Mouse (Mus musculus) colon, adult 2 months (tissue): ENCODE data around the gene Fuk. TPM values are rescaled to one million over a fixed set of nuclear protein-coding genes. Genes with fewer than 3 reads are reported as not detected.

Experiments used
- polyA plus RNA-seq: library from polyadenylated mRNA; depleted of rRNA; stranded (reverse); fragments of >200 nt; gene quantifications from 2 replicates; pipeline ENCODE4 v1.2.3, GENCODE M21; 2012; rRNA removed

Gene Fuk
- polyA plus RNA-seq, result 54.5 and 54.9 TPM in 2 replicates

GRCm38 (mm10) chr8:110901839-110902578 is at the start of gene Fuk:
TSS of gene Fuk (minus strand) at chr8:110902488.

GRCm38 (mm10) chr8:110919341-110920031 is 17.2 kb upstream of the Fuk start, which contains the start of gene St3gal2:
TSS of gene St3gal2 (plus strand) at chr8:110919922.

GRCm38 (mm10) chr8:110846405-110847170 is 55.7 kb downstream of the Fuk start, which contains the start of the genes Cog4 and Sf3b3:
TSS of gene Cog4 (plus strand) at chr8:110846600.
TSS of gene Sf3b3 (minus strand) at chr8:110846787.

Other genes with a start within 250 kb of the Fuk start
- 57.3 and 58.0 TPM in 2 replicates for gene Mtss1l, start 181.0 kb downstream of the Fuk start, polyA plus RNA-seq
- 24.9 and 32.0 TPM in 2 replicates for gene Il34, start 96.6 kb downstream of the Fuk start, polyA plus RNA-seq
- 23.2 and 23.5 TPM in 2 replicates for gene Cog4, start 55.9 kb downstream of the Fuk start, polyA plus RNA-seq
- gene Sf3b3, start 55.7 kb downstream of the Fuk start, polyA plus RNA-seq, result 19.6 and 21.8 TPM in 2 replicates
- 15.0 and 16.4 TPM in 2 replicates for gene St3gal2, start 17.4 kb upstream of the Fuk start, polyA plus RNA-seq
- gene Ddx19a, start 95.3 kb upstream of the Fuk start, polyA plus RNA-seq, result 11.0 and 15.1 TPM in 2 replicates
- gene Ddx19b, start 129.3 kb upstream of the Fuk start, polyA plus RNA-seq, result 2.3 and 2.8 TPM in 2 replicates
- gene Aars, start 130.7 kb upstream of the Fuk start, polyA plus RNA-seq, result 21.5 and 24.6 TPM in 2 replicates
- gene Exosc6, start 153.9 kb upstream of the Fuk start, polyA plus RNA-seq, result 83.8 and 109 TPM in 2 replicates
- not detected in 2 replicates for gene Clec18a, start 189.9 kb upstream of the Fuk start, polyA plus RNA-seq
- 12.6 and 15.7 TPM in 2 replicates for gene Pdpr, start 192.1 kb upstream of the Fuk start, polyA plus RNA-seq